Mouse (Mus musculus): ENCODE data around the gene Has3.

DNA sequence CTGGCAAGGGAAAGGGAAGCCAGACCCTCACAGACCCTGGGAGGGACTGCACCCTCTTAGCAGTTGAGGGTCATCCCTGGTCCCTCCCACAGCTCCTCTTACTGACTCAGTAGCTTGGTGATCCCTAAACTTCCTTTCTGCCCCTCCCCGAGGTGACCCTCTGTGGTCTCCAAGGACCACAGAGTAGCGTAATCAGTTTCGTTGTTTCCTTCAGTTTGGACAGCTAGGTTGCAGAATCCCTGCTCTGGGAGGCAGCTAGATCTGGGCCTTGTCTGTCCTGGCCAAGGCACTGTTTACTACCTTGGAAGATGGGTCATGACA, 14.8 kb upstream of the Has3 start:
- TF ChIP-seq EP300 (IDR thresholded peaks at IDR 0.05; ENCODE audit: low read depth) (no peak), CTCF (IDR thresholded peaks at IDR 0.05; ENCODE audit: low read depth) (no peak)

Data from heart, postnatal 0 days (tissue).